Mouse (Mus musculus) embryonic facial prominence, embryonic 11.5 days (tissue): Measurements from ENCODE around the gene Sult2b1. TPM values are rescaled to one million over a fixed set of nuclear protein-coding genes. Genes with fewer than 3 reads are reported as not detected.

Experiments
- ATAC-seq: fragments of 200-750 bp; cut with Nextera tagmentation; replicated peaks from 2 replicates; pipeline ENCODE4 v1.8.0; 2017; ENCODE audit warnings: low read depth; ENCODE audit not compliant: insufficient number of reproducible peaks, low FRiP score, low TSS enrichment
- DNase-seq: peaks from one replicate; pipeline ENCODE4 v3.0.0-alpha.2; 2015; ENCODE audit warnings: low spot score
- H3K27ac ChIP-seq: fragments of 300-500 bp; sonication (generic); replicated peaks from 2 replicates; pipeline ENCODE4 v1.5.1; 2014; ENCODE audit warnings: mild to moderate bottlenecking, low read depth, low read length, control low read depth
- H3K27me3 ChIP-seq: fragments of 300-500 bp; sonication (generic); 2 replicates; pipeline ENCODE4 v1.6.1; 2014; ENCODE audit warnings: mild to moderate bottlenecking, low read length, moderate library complexity, mixed read lengths; ENCODE audit not compliant: control insufficient read depth, insufficient read depth
- H3K36me3 ChIP-seq: fragments of 300-500 bp; sonication (generic); replicated peaks from 2 replicates; pipeline ENCODE4 v1.6.1; 2014; ENCODE audit warnings: low read depth, mild to moderate bottlenecking, low read length, moderate library complexity, mixed read lengths; ENCODE audit not compliant: control insufficient read depth, insufficient read depth
- H3K4me1 ChIP-seq: fragments of 300-500 bp; sonication (generic); 2 replicates; pipeline ENCODE4 v1.6.1; 2014; ENCODE audit warnings: low read length, mixed read lengths; ENCODE audit not compliant: control insufficient read depth, insufficient read depth
- H3K4me2 ChIP-seq: fragments of 300-500 bp; sonication (generic); 2 replicates; pipeline ENCODE4 v1.6.1; 2014; ENCODE audit warnings: low read depth, mild to moderate bottlenecking, control low read depth, low read length, moderate library complexity
- H3K4me3 ChIP-seq: fragments of 300-500 bp; sonication (generic); 2 replicates; pipeline ENCODE4 v1.5.1; 2014; ENCODE audit warnings: low read depth, low read length, control low read depth
- H3K9ac ChIP-seq: fragments of 300-500 bp; sonication (generic); replicated peaks from 2 replicates; pipeline ENCODE4 v1.6.1; 2014; ENCODE audit warnings: mild to moderate bottlenecking, control low read depth, low read length
- H3K9me3 ChIP-seq: fragments of 300-500 bp; sonication (generic); replicated peaks from 2 replicates; pipeline ENCODE4 v1.6.1; 2016; ENCODE audit warnings: mild to moderate bottlenecking, low read length, inconsistent platforms, mixed read lengths; ENCODE audit not compliant: control insufficient read depth
- WGBS: fragments of 180-500 bp; shearing (Covaris S2); extraction: QIAGEN DNeasy Blood & Tissue Kit; methylation state at CpG from one replicate; pipeline ENCODE4 v1.1.7; 2014; 5-methylcytosine and 5-hydroxymethylcytosine counted together
- polyA plus RNA-seq: library from polyadenylated mRNA; unstranded; fragments of >200 nt; fragmentation: Nextera tagmentation; extraction: Ambion mirVana; gene quantifications from 2 replicates; pipeline ENCODE4 v1.2.1, GENCODE M21; 2014

The Sult2b1 gene
- polyA plus RNA-seq, 1 experiment from 2014 or later = 1.8 TPM

DNA sequence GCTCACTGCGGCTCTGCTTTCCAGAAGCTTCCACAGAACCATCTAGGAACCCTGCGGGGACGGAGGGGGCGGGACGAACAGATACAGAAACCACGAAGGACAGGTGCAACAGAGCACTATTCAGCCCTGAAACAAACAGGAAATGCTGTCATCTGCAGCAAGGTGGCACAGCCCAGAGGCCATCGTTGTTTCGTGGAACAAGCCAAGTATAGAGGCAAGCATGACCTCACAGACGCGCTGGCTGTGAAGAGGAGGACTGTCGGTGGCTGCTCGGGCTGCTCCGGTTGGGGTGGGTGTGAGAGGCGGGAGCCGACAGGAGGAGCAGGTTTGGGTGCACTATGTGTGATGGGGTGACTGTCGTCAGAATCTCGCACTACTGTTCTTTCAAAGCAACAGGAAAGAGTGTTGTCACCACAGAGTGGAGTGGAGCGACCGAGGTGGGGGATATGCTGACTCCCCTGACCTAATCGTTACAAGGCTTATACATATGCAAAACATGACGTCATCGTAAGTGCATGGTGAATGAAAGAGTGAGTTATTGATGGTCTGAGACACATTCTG lies 5.3 kb downstream of the Sult2b1 start:
- no peak for DNase-seq
- no peak overlapping the region for H3K4me2 ChIP-seq
- no peak overlapping the region for H3K4me3 ChIP-seq
- 22% methylated on average over 22 of the region's 22 CpGs for WGBS
- no peak for ATAC-seq
- no peaks in the 10 kb centered on the region for H3K9me3 ChIP-seq
- H3K4me1 ChIP-seq = no peaks in the 10 kb centered on the region
- no peak overlapping the region for H3K27ac ChIP-seq
- no peak overlapping the region for H3K9ac ChIP-seq
- H3K36me3 ChIP-seq = no peaks in the 10 kb centered on the region
- H3K27me3 ChIP-seq = no peaks in the 10 kb centered on the region; the same call in 1 of the 2 replicates

DNA sequence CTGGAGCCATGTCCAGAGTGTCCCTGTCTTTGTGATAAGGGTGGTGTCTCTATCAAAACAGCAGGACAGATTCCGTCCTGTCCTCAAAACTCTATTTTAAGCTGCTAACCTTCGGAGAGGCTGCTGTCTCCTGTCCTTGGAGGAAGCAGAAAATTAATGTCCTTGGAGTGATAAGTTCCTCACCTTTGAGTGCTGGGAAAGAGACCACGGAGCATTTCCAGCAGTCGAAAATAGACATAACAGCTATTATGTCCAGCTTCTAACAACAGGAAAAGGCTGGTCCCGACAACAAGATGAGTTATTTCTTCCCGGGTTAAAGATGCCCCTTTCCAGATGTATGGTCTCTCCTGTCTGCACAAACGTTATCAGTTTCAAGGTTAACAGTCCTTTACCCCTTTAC lies 9.2 kb downstream of the Sult2b1 start:
- H3K4me3 ChIP-seq = no peak overlapping the region
- no peaks in the 10 kb centered on the region; the same call in 1 of the 2 replicates for H3K27me3 ChIP-seq
- DNase-seq (no peak), ATAC-seq (no peak)
- H3K36me3 ChIP-seq = no peaks in the 10 kb centered on the region
- H3K9me3 ChIP-seq = no peaks in the 10 kb centered on the region
- WGBS = 80% methylated on average over 7 of the region's 7 CpGs
- H3K4me2 ChIP-seq = no peak overlapping the region
- no peak overlapping the region for H3K9ac ChIP-seq
- H3K27ac ChIP-seq = no peak overlapping the region
- H3K4me1 ChIP-seq = no peaks in the 10 kb centered on the region

DNA sequence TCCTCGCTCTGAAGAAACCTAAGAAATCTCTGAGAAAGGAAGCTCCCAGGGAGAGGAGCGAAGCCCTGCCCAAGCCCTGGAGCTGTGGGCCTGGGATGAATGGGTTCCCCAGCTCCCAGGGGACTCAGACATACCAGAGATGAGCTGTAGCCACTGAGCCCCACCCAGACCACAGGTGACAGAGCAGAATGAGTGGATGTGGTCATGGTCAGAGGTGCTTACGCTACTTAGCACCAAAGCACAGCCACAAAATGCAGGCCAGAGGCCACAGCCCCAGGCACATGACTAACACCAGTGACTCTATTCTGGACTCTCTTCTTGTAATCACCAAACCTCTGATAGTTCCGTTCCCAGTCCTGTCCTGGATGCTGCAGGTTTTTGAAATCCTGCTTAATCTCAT lies 13.4 kb downstream of the Sult2b1 start:
- 57% methylated on average over 4 of the region's 4 CpGs for WGBS
- no peak overlapping the region for H3K4me3 ChIP-seq
- ATAC-seq (no peak), DNase-seq (no peak)
- H3K9ac ChIP-seq = no peak overlapping the region
- no peaks in the 10 kb centered on the region for H3K27me3 ChIP-seq
- no peaks in the 10 kb centered on the region for H3K4me1 ChIP-seq
- no peak overlapping the region for H3K4me2 ChIP-seq
- H3K36me3 ChIP-seq = no peaks in the 10 kb centered on the region
- no peaks in the 10 kb centered on the region for H3K9me3 ChIP-seq
- H3K27ac ChIP-seq = no peak overlapping the region

DNA sequence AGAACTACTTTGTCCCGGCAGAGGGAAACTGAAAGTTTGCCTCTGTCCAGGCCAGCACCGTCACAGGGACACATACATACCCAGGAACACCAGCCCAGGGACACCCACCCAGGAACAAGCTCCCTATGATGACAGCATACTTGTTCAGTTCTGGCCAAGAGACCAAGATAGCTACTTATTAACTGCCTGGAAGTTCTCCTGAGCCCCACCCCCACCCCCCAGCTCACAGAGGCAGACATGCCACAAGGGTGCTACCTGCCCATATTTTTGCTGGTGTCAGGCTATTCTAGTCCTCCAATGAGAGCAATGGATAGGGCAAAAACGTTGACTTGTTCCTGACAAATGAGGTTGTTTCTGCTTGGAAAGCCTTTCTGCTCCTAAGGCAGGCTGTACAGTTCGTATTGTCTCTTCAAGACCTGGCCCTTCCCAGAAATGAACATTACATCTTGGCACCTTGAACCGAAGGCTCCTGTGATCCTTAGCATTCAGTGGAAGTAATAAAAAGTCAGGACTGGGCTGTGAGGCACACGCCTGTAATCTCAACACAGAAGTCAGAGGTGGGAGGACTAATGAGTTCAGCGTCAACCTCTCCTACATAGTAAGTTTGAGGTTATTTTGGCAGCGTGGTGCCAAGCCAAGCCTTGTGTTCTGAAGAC lies 13.9 kb downstream of the Sult2b1 start:
- H3K9me3 ChIP-seq = no peaks in the 10 kb centered on the region
- no peak overlapping the region for H3K4me3 ChIP-seq
- 74% methylated on average over 8 of the region's 8 CpGs for WGBS
- no peak overlapping the region for H3K9ac ChIP-seq
- H3K36me3 ChIP-seq = no peaks in the 10 kb centered on the region
- H3K27ac ChIP-seq = no peak overlapping the region
- no peaks in the 10 kb centered on the region for H3K4me1 ChIP-seq
- ATAC-seq = no peak
- H3K27me3 ChIP-seq = no peaks in the 10 kb centered on the region
- DNase-seq = no peak
- H3K4me2 ChIP-seq = no peak overlapping the region

DNA sequence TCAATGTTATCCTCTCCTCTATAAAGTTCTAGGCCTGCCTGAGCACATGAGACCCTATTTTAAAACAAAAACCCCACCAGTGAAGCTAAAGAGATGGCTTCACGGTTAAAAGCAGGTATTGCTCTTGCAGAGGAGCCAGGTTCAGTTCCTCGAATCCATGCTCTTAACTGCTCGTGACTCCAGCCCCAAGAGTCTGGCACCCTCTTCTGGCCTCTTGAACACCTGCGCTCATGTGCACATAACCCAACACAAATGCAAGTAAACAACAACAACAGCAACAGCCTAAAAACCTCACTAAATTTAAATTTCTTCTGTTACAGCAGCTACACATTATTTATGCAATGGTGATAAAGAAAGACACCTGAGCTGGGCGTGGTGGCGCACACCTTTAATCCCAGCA lies 17.0 kb downstream of the Sult2b1 start:
- Histone ChIP-seq H3K4me3 (no peak overlapping the region), H3K4me1 (no peaks in the 10 kb centered on the region), H3K27me3 (no peaks in the 10 kb centered on the region), H3K27ac (no peak overlapping the region), H3K4me2 (no peak overlapping the region), H3K9ac (no peak overlapping the region), H3K9me3 (no peaks in the 10 kb centered on the region), H3K36me3 (no peaks in the 10 kb centered on the region)
- DNase-seq (no peak), ATAC-seq (no peak)
- 90% methylated on average over 6 of the region's 6 CpGs for WGBS

DNA sequence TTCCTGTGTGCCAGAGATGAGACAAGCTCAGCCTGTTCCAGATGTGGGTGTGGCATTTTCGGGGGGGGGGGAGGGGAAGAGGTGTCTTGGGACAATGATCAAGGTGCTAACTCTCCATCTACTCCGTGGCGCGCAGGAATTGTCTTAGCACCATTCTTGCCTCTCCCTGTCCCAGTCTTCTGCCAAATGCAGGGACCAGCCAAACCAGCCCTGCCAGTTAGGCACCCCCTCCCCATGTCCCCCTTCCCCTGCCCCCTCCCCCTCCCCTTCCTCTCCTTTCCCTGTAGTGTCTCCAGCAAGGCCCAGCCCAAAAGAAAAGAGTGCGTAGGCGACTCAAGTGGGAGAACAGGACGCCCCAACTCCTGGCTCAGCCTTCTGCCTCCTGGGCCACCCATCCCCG lies 17.7 kb downstream of the Sult2b1 start:
- Histone ChIP-seq H3K27me3 (no peaks in the 10 kb centered on the region), H3K36me3 (no peaks in the 10 kb centered on the region), H3K9ac (no peak overlapping the region), H3K4me2 (no peak overlapping the region), H3K4me3 (no peak overlapping the region), H3K9me3 (no peaks in the 10 kb centered on the region), H3K4me1 (no peaks in the 10 kb centered on the region), H3K27ac (no peak overlapping the region)
- ATAC-seq (no peak), DNase-seq (no peak)
- 58% methylated on average over 8 of the region's 8 CpGs for WGBS

DNA sequence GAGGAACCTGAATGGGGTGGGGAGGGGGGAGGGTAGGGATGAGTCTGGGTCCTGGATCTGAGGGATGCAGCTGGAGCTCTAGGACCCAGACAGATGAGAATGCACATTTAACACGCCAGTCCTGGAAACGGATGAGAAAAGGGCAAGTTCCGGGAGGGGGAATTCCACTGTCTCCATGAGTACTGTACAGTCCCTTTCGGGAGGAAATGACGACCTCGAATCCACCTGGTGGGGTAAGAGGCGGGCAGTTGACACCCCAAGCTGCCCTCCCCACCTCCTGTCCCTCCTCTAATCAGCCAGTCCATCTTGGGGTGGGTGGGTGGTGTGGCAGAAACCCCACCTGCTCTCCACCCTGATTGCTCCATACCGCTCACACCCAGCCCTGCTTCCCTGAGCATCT lies 18.5 kb downstream of the Sult2b1 start:
- WGBS = 70% methylated on average over 8 of the region's 8 CpGs

DNA sequence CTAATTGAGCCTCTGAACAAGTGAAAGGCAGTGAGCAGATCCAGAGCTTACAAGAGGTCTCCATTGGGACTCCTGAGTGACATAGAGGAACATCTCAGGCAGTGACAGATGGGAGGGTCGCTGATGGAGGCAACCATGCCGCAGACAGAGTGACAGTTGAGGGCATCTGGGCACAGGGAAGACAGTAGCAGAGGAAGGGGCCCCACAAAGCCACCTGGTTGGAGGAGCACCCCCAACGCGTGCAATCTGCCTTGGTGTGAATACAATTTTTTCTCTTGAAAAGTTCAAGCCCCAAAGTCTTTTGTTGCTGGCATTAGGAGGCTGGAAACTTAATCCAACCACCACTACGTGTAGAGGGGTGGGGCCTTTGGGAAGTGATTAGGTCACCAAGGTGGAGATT lies 24.3 kb downstream of the Sult2b1 start:
- no peak overlapping the region for H3K4me3 ChIP-seq
- DNase-seq (no peak), ATAC-seq (no peak)
- H3K4me2 ChIP-seq = no peak overlapping the region
- 67% methylated on average over 5 of the region's 5 CpGs for WGBS
- no peaks in the 10 kb centered on the region for H3K36me3 ChIP-seq
- no peak overlapping the region for H3K9ac ChIP-seq
- no peaks in the 10 kb centered on the region for H3K9me3 ChIP-seq
- peaks cover 3% of the 10 kb centered on the region; the same call in 1 of the 2 replicates for H3K4me1 ChIP-seq
- no peak overlapping the region for H3K27ac ChIP-seq
- H3K27me3 ChIP-seq = peaks cover 12% of the 10 kb centered on the region

More for the DNA sequence above, 18.5 kb downstream of the Sult2b1 start:
- ATAC-seq (no peak), DNase-seq (no peak)
- no peak overlapping the region for H3K9ac ChIP-seq
- no peaks in the 10 kb centered on the region for H3K4me1 ChIP-seq
- no peak overlapping the region for H3K27ac ChIP-seq
- no peak overlapping the region for H3K4me2 ChIP-seq
- H3K9me3 ChIP-seq = no peaks in the 10 kb centered on the region
- no peak overlapping the region for H3K4me3 ChIP-seq
- H3K27me3 ChIP-seq = no peaks in the 10 kb centered on the region
- H3K36me3 ChIP-seq = no peaks in the 10 kb centered on the region
